Mouse (Mus musculus): ENCODE measurements around the gene Zbtb7a.

- TF ChIP-seq CTCF (IDR thresholded peaks at IDR 0.05; ENCODE audit: insufficient read depth, low read length) (no peak), POLR2A (IDR thresholded peaks at IDR 0.05; ENCODE audit: borderline replicate concordance, extremely low read depth, low read depth, low read length) (0 out of 2 replicates have a peak, but pooled peaks have one; percentile 13)
Measured at GRCm38 (mm10) chr10:81179451-81180342, 44.7 kb downstream of the Zbtb7a start.
